Mouse (Mus musculus) adrenal gland, adult 8-10 months (tissue): Measurements from ENCODE around the gene Prodh2. TPM values are rescaled to one million over a fixed set of nuclear protein-coding genes. Genes with fewer than 3 reads are reported as not detected.
A peak's percentile ranks its signal among the peaks of the same experiment; 100 is the strongest.
"Not testable (repeated sequence)": the region's sequence is repeated elsewhere in the genome, so short reads cannot be mapped to it uniquely, and the experiment has no call there.

Experiments
- DNase-seq: peaks from one replicate; pipeline ENCODE4 v3.0.0; 2022
- total RNA-seq, 4 experiments: library from RNA; stranded (reverse); gene quantifications; 2 replicates each; pipeline ENCODE4 v1.2.4; 2022

Prodh2 gene
- total RNA-seq, result under 1 TPM in 1 of 4 experiments, not detected in 3; 0.56 TPM

GRCm38 (mm10) chr7:30493401-30493931, at the start of gene Prodh2:
Prodh2 (plus strand) TSS chr7:30493622.
- no peak for DNase-seq

- no peak for DNase-seq
These were observed 49.7 kb upstream of the Prodh2 start for GRCm38 (mm10) chr7:30443696-30444095.

- peak; percentile 31 for DNase-seq
These were observed 49.1 kb upstream of the Prodh2 start for GRCm38 (mm10) chr7:30444154-30444970.

- no peak for DNase-seq
These were observed 48.3 kb upstream of the Prodh2 start, which contains the start of gene Aplp1 for GRCm38 (mm10) chr7:30444971-30445751. Aplp1 (minus strand) TSS chr7:30445535.

- DNase-seq, result no peak
These were observed 43.2 kb upstream of the Prodh2 start for GRCm38 (mm10) chr7:30450241-30450640.

- DNase-seq, result no peak
These were observed 40.1 kb upstream of the Prodh2 start for GRCm38 (mm10) chr7:30453327-30453726.

- no peak for DNase-seq
These were observed 39.7 kb upstream of the Prodh2 start for GRCm38 (mm10) chr7:30453766-30454165.

GRCm38 (mm10) chr7:30454259-30454658, 39.2 kb upstream of the Prodh2 start:
- no peak for DNase-seq

GRCm38 (mm10) chr7:30456487-30456886, 36.9 kb upstream of the Prodh2 start:
- DNase-seq, result no peak

- no peak for DNase-seq
These were observed 36.4 kb upstream of the Prodh2 start for GRCm38 (mm10) chr7:30456911-30457628.

- no peak for DNase-seq
These were observed 35.6 kb upstream of the Prodh2 start, which contains the start of the genes Kirrel2 and Nphs1 for GRCm38 (mm10) chr7:30457629-30458330. Kirrel2 (minus strand) TSS chr7:30457690. Nphs1 (plus strand) TSS chr7:30458315.

GRCm38 (mm10) chr7:30459484-30459883, 33.9 kb upstream of the Prodh2 start:
- DNase-seq, result no peak

GRCm38 (mm10) chr7:30463568-30463967, 29.9 kb upstream of the Prodh2 start:
- DNase-seq, result no peak

- no peak for DNase-seq
These were observed 29.4 kb upstream of the Prodh2 start for GRCm38 (mm10) chr7:30463996-30464395.

- no peak for DNase-seq
These were observed 28.6 kb upstream of the Prodh2 start for GRCm38 (mm10) chr7:30464816-30465300.

- no peak for DNase-seq
These were observed 21.0 kb upstream of the Prodh2 start for GRCm38 (mm10) chr7:30472411-30472810.

- no peak for DNase-seq
These were observed 18.4 kb upstream of the Prodh2 start for GRCm38 (mm10) chr7:30474999-30475398.

- not testable (repeated sequence) for DNase-seq
These were observed 17.3 kb upstream of the Prodh2 start for GRCm38 (mm10) chr7:30476136-30476535.

- no peak for DNase-seq
These were observed 15.7 kb upstream of the Prodh2 start for GRCm38 (mm10) chr7:30477415-30478381.

GRCm38 (mm10) chr7:30484250-30484649, 9.2 kb upstream of the Prodh2 start:
- DNase-seq, result no peak
